Mouse (Mus musculus) frontal cortex, adult (tissue): ENCODE results near the gene Abcg4.

ENCODE experiments used
- ATAC-seq: cut with Nextera tagmentation; 2 replicates; pipeline ENCODE4 v1.9.2; 2017; ENCODE audit warnings: mild to moderate bottlenecking, moderate library complexity, mixed read lengths; ENCODE audit not compliant: low TSS enrichment

Abcg4 gene

GRCm38 (mm10) chr9:44286256-44286850 is 2.1 kb downstream of the Abcg4 start:
- no peak for ATAC-seq

GRCm38 (mm10) chr9:44283183-44283582 is 5.2 kb downstream of the Abcg4 start:
- no peak for ATAC-seq

GRCm38 (mm10) chr9:44269973-44270372 is 18.4 kb downstream of the Abcg4 start:
- ATAC-seq = no peak

GRCm38 (mm10) chr9:44269077-44269476 is 19.3 kb downstream of the Abcg4 start:
- ATAC-seq = no peak

GRCm38 (mm10) chr9:44268432-44268831 is 20.0 kb downstream of the Abcg4 start, which contains the start of gene Nlrx1:
Gene Nlrx1, minus strand, starts transcription at chr9:44268599.
- no peak for ATAC-seq

- peak; percentile 50 for ATAC-seq
Measured at GRCm38 (mm10) chr9:44268027-44268360, 20.4 kb downstream of the Abcg4 start.

DNA sequence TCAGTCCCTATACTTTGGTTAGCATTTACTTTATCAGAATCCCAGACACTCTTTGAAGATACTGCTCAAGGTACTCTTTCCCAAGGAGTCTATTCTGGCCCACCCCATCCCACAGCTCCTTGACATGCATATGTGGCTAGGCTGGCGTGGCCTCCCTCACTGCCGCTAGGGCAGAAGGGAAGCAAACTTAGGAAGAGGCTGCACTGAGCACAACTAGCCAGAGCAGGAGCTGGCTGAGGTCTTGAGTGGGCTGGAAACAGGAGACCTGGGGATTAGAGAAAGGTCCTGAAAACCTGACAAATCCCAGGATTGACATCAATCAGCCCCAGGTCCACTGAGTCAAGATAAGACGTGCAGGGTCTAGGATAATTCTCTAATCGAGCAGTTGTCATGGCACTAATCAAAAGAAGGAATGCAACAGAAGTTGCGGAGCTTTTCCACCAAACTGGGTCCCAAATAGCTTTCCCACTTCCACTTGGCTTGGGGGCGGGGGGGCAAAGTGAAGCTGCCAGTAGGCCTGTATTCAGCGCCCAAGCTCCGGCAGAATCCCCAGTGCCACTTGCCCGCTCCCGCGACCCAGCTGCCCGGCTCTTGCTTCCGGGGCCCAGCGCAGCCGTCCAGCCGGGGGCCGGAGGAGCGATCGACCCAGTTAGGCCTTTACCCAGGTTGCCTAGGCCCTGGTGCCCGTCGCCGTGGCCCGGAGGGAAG is 20.9 kb downstream of the Abcg4 start:
- ATAC-seq = peak; percentile 22; the same call in 1 of the 2 replicates

- peak; percentile 54 for ATAC-seq
Measured at GRCm38 (mm10) chr9:44266478-44267226, 21.8 kb downstream of the Abcg4 start.

DNA sequence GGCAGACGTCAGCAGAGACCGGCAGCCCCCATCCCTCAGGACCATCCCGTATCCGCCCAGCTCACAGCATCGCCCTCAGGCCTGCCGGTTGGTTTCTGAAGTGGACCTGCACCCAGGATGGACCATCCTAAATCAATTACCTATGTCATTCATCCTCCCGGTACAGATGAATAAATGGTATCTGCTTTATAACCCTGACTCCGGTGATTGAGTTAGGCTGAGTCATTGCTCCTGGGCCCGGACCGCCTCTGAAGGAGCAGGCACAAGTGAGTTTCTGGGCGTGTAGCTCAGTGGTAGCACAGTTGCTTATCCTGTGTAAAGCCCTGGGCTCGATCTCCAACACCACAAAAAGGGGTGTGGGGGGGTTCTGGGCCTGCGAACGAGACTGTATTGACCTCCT is 27.0 kb downstream of the Abcg4 start:
- ATAC-seq = no peak

GRCm38 (mm10) chr9:44259014-44259413 is 29.4 kb downstream of the Abcg4 start:
- ATAC-seq = no peak

DNA sequence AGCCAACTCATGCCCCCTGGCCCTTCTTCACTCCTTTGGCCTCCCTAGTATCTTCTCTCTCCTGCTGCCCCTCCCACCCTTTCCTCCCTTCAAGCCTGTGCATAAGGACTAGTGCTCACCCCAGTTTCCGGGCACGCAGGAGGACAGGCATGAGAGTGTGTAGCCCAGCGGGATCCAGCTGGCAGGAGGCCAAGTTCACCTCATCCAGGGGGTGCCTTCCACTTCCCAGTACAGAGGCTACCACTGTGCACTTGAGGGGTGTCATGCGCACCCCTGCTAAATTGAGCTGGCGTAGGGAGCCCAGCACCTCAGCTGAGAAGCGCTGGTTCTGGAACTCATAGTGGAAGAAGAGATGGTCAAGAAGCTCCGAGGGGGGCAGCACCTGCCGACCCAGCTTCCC is 32.2 kb downstream of the Abcg4 start:
- ATAC-seq = no peak

GRCm38 (mm10) chr9:44255136-44255521 is 33.3 kb downstream of the Abcg4 start:
- no peak for ATAC-seq

- no peak for ATAC-seq
Measured at GRCm38 (mm10) chr9:44254508-44255135, 33.8 kb downstream of the Abcg4 start.

GRCm38 (mm10) chr9:44253441-44253840 is 35.0 kb downstream of the Abcg4 start:
- ATAC-seq = no peak

DNA sequence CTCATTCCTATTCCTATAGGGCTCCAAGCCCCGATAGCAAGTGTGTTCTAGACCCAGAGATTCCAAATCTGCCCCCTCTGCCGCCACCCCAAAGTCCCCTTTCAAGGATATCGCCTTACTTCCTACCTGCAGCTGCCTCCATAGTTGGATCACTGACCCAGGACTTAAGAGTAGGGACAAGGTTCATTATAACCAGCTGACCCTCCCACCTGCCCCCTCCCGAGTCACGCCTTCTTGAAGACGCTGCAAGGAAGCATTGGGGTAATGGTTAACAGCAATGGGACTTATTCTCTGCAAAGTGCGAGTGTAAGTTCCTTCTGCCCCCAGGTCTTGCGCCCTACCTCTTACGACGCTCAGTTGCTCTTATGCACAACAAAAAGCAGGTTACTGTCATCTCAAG is 37.1 kb downstream of the Abcg4 start, which contains the start of gene Pdzd3:
Pdzd3 (minus strand) TSS at position 158 of the 400 bp plus-strand sequence.
- no peak for ATAC-seq

- ATAC-seq = no peak
Measured at GRCm38 (mm10) chr9:44250445-44250844, 38.0 kb downstream of the Abcg4 start.

DNA sequence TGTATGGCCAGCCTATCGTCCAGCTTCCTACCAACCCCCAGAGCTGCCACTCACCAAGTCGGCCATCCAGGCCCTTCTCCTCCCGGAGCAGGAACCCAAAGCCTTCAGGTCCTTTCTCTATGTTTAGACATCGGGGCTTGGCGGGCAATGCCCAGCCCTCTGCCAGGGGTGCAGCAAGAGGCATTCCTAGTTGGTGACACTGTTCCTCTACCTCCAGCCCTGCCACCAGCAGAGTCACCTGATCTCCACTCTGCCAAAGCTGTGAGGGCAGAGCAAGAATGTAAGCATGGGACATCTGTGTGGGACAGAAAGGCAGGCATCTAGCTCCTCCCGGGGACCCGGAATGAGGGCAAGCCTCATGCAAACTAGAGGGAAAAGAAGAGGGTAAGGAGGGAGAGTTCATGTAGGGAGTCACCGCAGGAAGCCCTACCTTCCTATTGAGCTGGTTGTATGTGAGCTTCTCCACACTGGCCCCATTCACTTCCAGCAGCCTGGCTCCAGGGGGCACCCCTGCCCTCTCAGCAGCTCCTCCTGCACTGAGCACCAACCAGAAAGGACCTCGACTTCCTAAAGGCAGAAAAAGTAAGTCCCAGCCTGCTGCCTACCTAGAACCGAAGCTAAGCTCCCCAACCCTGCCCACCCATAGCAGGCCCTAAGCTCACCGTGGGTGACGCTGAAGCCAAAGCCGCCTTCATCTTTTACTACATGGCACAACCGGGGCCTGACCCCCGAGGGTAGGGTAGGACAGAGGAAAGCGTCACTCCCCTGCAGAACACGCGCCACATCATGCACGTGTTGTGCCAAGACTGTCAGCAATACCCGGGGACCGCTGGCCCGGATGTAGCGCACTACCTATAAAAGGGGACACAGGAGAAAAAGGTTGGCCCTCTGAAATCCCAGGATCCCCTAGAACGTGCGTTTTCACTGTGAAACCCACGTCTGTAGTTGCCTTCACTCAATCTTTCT is 39.0 kb downstream of the Abcg4 start:
- ATAC-seq = peak; percentile 81; the same call in 1 of the 2 replicates

- ATAC-seq = no peak
Measured at GRCm38 (mm10) chr9:44247907-44248306, 40.5 kb downstream of the Abcg4 start.

- no peak for ATAC-seq
Measured at GRCm38 (mm10) chr9:44243621-44244020, 44.8 kb downstream of the Abcg4 start.

DNA sequence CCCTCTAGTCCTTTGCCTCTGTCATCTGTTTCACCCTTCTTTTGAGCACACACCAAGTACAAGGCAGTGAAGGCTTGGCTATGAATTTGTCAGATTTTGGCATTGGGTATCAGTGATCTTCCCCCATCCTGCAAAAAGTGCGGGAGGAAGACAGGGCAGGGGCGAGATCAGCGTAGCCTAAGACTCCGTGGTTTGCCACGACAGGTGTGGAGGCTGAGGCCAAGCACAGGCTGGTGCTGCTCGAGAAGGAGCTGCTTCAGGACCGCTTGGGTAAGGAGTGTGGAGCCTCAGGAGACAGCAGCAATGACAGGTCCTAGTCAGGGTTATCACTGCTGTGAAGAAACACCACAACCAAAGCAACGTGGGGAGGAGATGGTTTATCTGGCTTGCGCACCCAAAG is 47.0 kb downstream of the Abcg4 start:
- ATAC-seq = no peak

DNA sequence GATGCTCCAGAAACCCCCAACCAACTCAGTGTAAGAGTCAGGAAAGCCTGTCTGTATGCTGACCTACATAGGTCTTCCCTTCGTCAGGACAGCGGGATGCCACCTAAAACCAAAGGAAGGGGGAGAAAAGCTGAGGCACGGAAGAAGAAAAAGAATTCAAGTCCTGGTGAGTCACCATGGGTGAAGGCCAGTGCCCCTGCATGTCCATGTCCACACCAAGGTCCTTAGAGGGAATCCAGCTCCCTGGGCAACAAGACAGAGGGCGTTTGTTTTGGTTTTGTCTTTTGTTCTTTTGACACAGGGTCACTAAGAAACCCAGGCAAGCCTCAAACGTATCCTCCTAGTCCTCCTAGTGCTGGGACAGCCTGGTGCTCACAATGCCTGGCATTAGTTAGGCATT is 47.5 kb downstream of the Abcg4 start:
- ATAC-seq = no peak
